Mouse (Mus musculus) frontal cortex, postnatal 10 days (tissue): Measurements from ENCODE around the gene Prdm11.

Experiments
- DNase-seq, 2 experiments: peaks; one replicate each; pipeline ENCODE4 v3.0.0; 2022; ENCODE audit warnings: low spot score in 2 of 2, mixed read lengths in 1 of 2

Prdm11 gene

GRCm38 (mm10) chr2:93046509-93046835 is 505 bp upstream of the Prdm11 start:
- no peak for DNase-seq

GRCm38 (mm10) chr2:93045129-93045817 is 694 bp downstream of the Prdm11 start:
- peak; percentile 90 to 94 for DNase-seq

- no peak for DNase-seq
Measured at GRCm38 (mm10) chr2:93043449-93044157, 2.4 kb downstream of the Prdm11 start.

GRCm38 (mm10) chr2:93041470-93041869 is 4.5 kb downstream of the Prdm11 start:
- no peak for DNase-seq

- DNase-seq, result no peak
Measured at GRCm38 (mm10) chr2:93040841-93041240, 5.1 kb downstream of the Prdm11 start.

GRCm38 (mm10) chr2:93039706-93040105 is 6.3 kb downstream of the Prdm11 start:
- no peak for DNase-seq

GRCm38 (mm10) chr2:93039043-93039442 is 6.9 kb downstream of the Prdm11 start:
- DNase-seq, result no peak

- DNase-seq, result no peak
Measured at GRCm38 (mm10) chr2:93035631-93036030, 10.3 kb downstream of the Prdm11 start.

GRCm38 (mm10) chr2:93032651-93033050 is 13.3 kb downstream of the Prdm11 start:
- DNase-seq, result no peak

GRCm38 (mm10) chr2:93032049-93032448 is 13.9 kb downstream of the Prdm11 start:
- DNase-seq, result peak in 1 of 2 experiments; percentile 39

- DNase-seq, result no peak
Measured at GRCm38 (mm10) chr2:93031021-93031420, 14.9 kb downstream of the Prdm11 start.

- no peak for DNase-seq
Measured at GRCm38 (mm10) chr2:93030101-93030500, 15.9 kb downstream of the Prdm11 start.

- DNase-seq, result no peak
Measured at GRCm38 (mm10) chr2:93029267-93030060, 16.5 kb downstream of the Prdm11 start.

GRCm38 (mm10) chr2:93028865-93029264 is 17.1 kb downstream of the Prdm11 start:
- DNase-seq, result no peak

- DNase-seq, result no peak
Measured at GRCm38 (mm10) chr2:93027713-93028112, 18.3 kb downstream of the Prdm11 start.

GRCm38 (mm10) chr2:93024431-93024830 is 21.5 kb downstream of the Prdm11 start:
- DNase-seq, result no peak

- DNase-seq, result peak in 1 of 2 experiments; percentile 46
Measured at GRCm38 (mm10) chr2:93018854-93019253, 27.1 kb downstream of the Prdm11 start.

GRCm38 (mm10) chr2:93017151-93017550 is 28.8 kb downstream of the Prdm11 start:
- no peak for DNase-seq

- DNase-seq, result no peak
Measured at GRCm38 (mm10) chr2:93015041-93015440, 30.9 kb downstream of the Prdm11 start.

GRCm38 (mm10) chr2:93014093-93014937 is 31.7 kb downstream of the Prdm11 start:
- no peak for DNase-seq

GRCm38 (mm10) chr2:93013415-93014092 is 32.4 kb downstream of the Prdm11 start:
- DNase-seq, result no peak
